8 mouse cellular contexts compared by ENCODE assay signal in the genomic region with DNA sequence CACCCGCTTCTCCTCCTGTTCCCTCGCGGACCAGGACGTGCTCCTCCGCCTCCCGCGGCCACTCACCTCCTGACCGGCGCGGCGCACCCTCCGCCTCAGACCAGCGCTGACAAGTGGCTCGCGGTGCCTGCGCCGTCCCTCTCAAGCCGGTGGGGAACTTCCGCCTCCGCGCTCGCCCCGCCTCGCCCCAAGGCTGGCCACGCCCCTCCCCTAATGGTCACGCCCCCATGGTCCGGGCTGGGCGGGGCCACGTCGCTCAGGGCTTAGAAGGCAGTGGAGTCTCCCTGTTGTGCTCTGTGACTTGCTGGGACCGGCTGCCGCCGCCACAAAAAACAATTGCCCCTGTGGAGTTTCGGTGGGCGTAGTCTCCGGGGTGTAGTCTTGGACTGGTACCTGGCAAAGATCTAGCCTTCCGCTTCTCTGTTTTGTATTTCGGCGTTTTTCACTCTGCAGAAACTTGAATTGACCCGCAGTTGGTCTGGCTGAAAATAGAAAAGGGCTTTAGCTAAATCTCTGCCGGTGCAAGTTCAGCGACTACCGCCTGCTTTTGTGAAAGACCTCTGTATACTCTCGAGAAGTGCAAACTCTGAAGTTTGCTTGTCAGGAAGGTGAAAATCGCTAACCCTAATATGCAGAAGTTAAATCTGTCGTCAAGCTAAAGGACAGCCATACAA. TPM values are rescaled to one million over a fixed set of nuclear protein-coding genes. Genes with fewer than 3 reads are reported as not detected.
DNase-seq lines count a peak whose midpoint lies in the region; ATAC-seq and TF ChIP-seq lines count a peak whose summit lies in the region.

Gene Pdlim5, minus strand, starts transcription at position 177 of the 674 bp plus-strand sequence.

- peak within 1 kb of the TSS; percentile 97 for H3K4me3 ChIP-seq in gastrocnemius, adult 2 months
- peak within 1 kb of the TSS; percentile 83 for H3K4me3 ChIP-seq in hindbrain, postnatal 0 days (ENCODE audit: low read length)
- peak within 1 kb of the TSS; percentile 100 for H3K4me3 ChIP-seq in megakaryocyte, embryonic 14.5 days (replicated peaks)

- no peak for TF ChIP-seq CTCF in gastrocnemius, adult 2 months (IDR thresholded peaks at IDR 0.05)
- no peak for TF ChIP-seq CTCF in hindbrain, postnatal 0 days (IDR thresholded peaks at IDR 0.05; ENCODE audit: low read depth)

- intact Hi-C loops in gastrocnemius, adult 2 months (cut with DNase I) = loop anchor here (1.0 kb wide), 1 partner anchor 45 kb away; no protein-coding TSS in a partner anchor

- H3K27ac ChIP-seq in gastrocnemius, adult 2 months = peak within 1 kb of the TSS; percentile 100
- peak within 1 kb of the TSS; percentile 80; the same call in 1 of the 2 replicates for H3K27ac ChIP-seq in hindbrain, postnatal 0 days

- ATAC-seq in hindbrain, postnatal 0 days = peak; percentile 99

- WGBS in hindbrain, postnatal 0 days = under 1% methylated on average over 42 of the region's 46 CpGs

- peak within 1 kb of the TSS; percentile 86 for H3K4me2 ChIP-seq in hindbrain, postnatal 0 days (ENCODE audit: low read depth, low read length)

- H3K9me3 ChIP-seq in hindbrain, postnatal 0 days (ENCODE audit: low read length) = no peaks in the 10 kb centered on the region
- no peaks in the 10 kb centered on the region for H3K9me3 ChIP-seq in megakaryocyte, embryonic 14.5 days

- H3K9ac ChIP-seq in hindbrain, postnatal 0 days (replicated peaks; ENCODE audit: low read length) = peak within 1 kb of the TSS; percentile 71

- no peaks in the 10 kb centered on the region for H3K36me3 ChIP-seq in hindbrain, postnatal 0 days (ENCODE audit: insufficient read depth, low read length)
- H3K36me3 ChIP-seq in megakaryocyte, embryonic 14.5 days (replicated peaks; ENCODE audit: low read length) = peaks cover 8% of the 10 kb centered on the region

- H3K27me3 ChIP-seq in hindbrain, postnatal 0 days (ENCODE audit: insufficient read depth, low read length) = no peaks in the 10 kb centered on the region
- no peaks in the 10 kb centered on the region for H3K27me3 ChIP-seq in megakaryocyte, embryonic 14.5 days (replicated peaks)

- H3K4me1 ChIP-seq in hindbrain, postnatal 0 days (ENCODE audit: insufficient read depth, low read length) = 0 out of 2 replicates have a peak, but pooled peaks cover 4% of the 10 kb centered on the region
- peaks cover 21% of the 10 kb centered on the region for H3K4me1 ChIP-seq in megakaryocyte, embryonic 14.5 days

- DNase-seq in WW6 (ENCODE audit: low read depth, low spot score) = peak; percentile 91
- peak; percentile 86 to 94 for DNase-seq in cerebellum, postnatal 4 days (ENCODE audit: low spot score in 2 of 2)
- DNase-seq in gastrocnemius, adult 2 months = peak; percentile 97
- DNase-seq in hindbrain, postnatal 0 days (ENCODE audit: low spot score) = peak; percentile 89
- peak; percentile 64 to 65 for DNase-seq in left cerebral cortex, adult 8-10 months (ENCODE audit: low spot score in 2 of 2)
- peak; percentile 86 to 90 for DNase-seq in right cerebral cortex, postnatal 10 days (ENCODE audit: low spot score in 2 of 2)
- peak; percentile 98 for DNase-seq in urinary bladder, postnatal 25 days (ENCODE audit: low spot score)

RNA-seq across cellular contexts. Expression of gene Pdlim5, which starts in this region (rescaled TPM):
- 100 to 1,000 TPM; 585 to 709 TPM for total RNA-seq in gastrocnemius, adult 2 months (2021)
- total RNA-seq in hindbrain, postnatal 0 days (2014; rRNA removed) = 24.4 and 29.7 TPM in 2 replicates
- 17.0 and 17.4 TPM in 2 replicates for polyA plus RNA-seq in hindbrain, postnatal 0 days (2015; fragmentation: Nextera tagmentation; extraction: Ambion mirVana)
- total RNA-seq in left cerebral cortex, adult 8-10 months (2022) = 10 to 100 TPM; 19.5 to 27.0 (median 25.2) TPM
- 44.2 and 57.1 TPM in 2 replicates for polyA plus RNA-seq in megakaryocyte, embryonic 14.5 days (2012; ENCODE audit: insufficient read depth, low replicate concordance)

Comparison
In these comparisons a context has a peak if more than half of its experiments do, and no peak if none do; other contexts are left out.
1. Peak in every context shown above with its lines: DNase-seq, ATAC-seq, H3K4me3 ChIP-seq and H3K27ac ChIP-seq.
2. RNA of gene Pdlim5 (total RNA-seq): 585 to 709 TPM in gastrocnemius, adult 2 months; 24.4 to 29.7 TPM in hindbrain, postnatal 0 days and 19.5 to 27.0 TPM in left cerebral cortex, adult 8-10 months; every median in the first group is over 10 times any median in the second.